Mouse (Mus musculus) heart, embryonic 12.5 days (tissue): ENCODE measurements around the gene Ntn1. TPM values are rescaled to one million over a fixed set of nuclear protein-coding genes. Genes with fewer than 3 reads are reported as not detected.

Source experiments
- ATAC-seq: fragments of 200-750 bp; cut with Nextera tagmentation; 2 replicates; pipeline ENCODE4 v1.8.0; 2017; ENCODE audit warnings: moderate TSS enrichment, moderate library complexity; ENCODE audit not compliant: insufficient number of reproducible peaks, low FRiP score
- H3K27ac ChIP-seq: fragments of 300-500 bp; sonication (generic); 2 replicates; pipeline ENCODE4 v1.5.1; 2016; ENCODE audit warnings: mild to moderate bottlenecking, moderate library complexity; ENCODE audit not compliant: poor library complexity, severe bottlenecking
- H3K27me3 ChIP-seq: fragments of 300-500 bp; sonication (generic); replicated peaks from 2 replicates; pipeline ENCODE4 v1.6.1; 2016; ENCODE audit warnings: mild to moderate bottlenecking, moderate library complexity
- H3K36me3 ChIP-seq: fragments of 300-500 bp; sonication (generic); 2 replicates; pipeline ENCODE4 v1.6.1; 2016; ENCODE audit warnings: mild to moderate bottlenecking, moderate library complexity
- H3K4me1 ChIP-seq: fragments of 300-500 bp; sonication (generic); replicated peaks from 2 replicates; pipeline ENCODE4 v1.6.1; 2016; ENCODE audit warnings: mild to moderate bottlenecking
- H3K4me2 ChIP-seq: fragments of 300-500 bp; sonication (generic); 2 replicates; pipeline ENCODE4 v1.6.1; 2016; ENCODE audit warnings: mild to moderate bottlenecking, moderate library complexity
- H3K4me3 ChIP-seq: fragments of 300-500 bp; sonication (generic); 2 replicates; pipeline ENCODE4 v1.5.1; 2016; ENCODE audit warnings: mild to moderate bottlenecking
- H3K9ac ChIP-seq: fragments of 300-500 bp; sonication (generic); 2 replicates; pipeline ENCODE4 v1.6.1; 2016; ENCODE audit warnings: mild to moderate bottlenecking, moderate library complexity
- H3K9me3 ChIP-seq: fragments of 300-500 bp; sonication (generic); replicated peaks from 2 replicates; pipeline ENCODE4 v1.6.1; 2016; ENCODE audit warnings: mild to moderate bottlenecking, moderate library complexity
- WGBS: fragments of 180-500 bp; shearing (Covaris S2); methylation state at CpG from one replicate; pipeline ENCODE4 v1.1.7; 2016; 5-methylcytosine and 5-hydroxymethylcytosine counted together
- polyA plus RNA-seq: library from polyadenylated mRNA; unstranded; fragments of >200 nt; fragmentation: Nextera tagmentation; extraction: Ambion mirVana; gene quantifications from 2 replicates; pipeline ENCODE4 v1.2.1, GENCODE M21; 2016

The Ntn1 gene
- polyA plus RNA-seq, 1 experiment from 2014 or later = 38.6 TPM

GRCm38 (mm10) chr11:68390381-68391287, 10.0 kb downstream of the Ntn1 start:
- Histone ChIP-seq H3K4me1 (peaks cover 36% of the 10 kb centered on the region), H3K9me3 (no peaks in the 10 kb centered on the region), H3K4me2 (peak overlapping the region; percentile 54), H3K36me3 (no peaks in the 10 kb centered on the region), H3K27me3 (peaks cover 83% of the 10 kb centered on the region), H3K9ac (no peak overlapping the region), H3K4me3 (no peak overlapping the region), H3K27ac (peak overlapping the region; percentile 86)
- under 1% methylated on average over 19 of the region's 19 CpGs for WGBS
- peak; percentile 80 for ATAC-seq

- 7% methylated on average over 8 of the region's 8 CpGs for WGBS
- Histone ChIP-seq H3K27me3 (peaks cover 82% of the 10 kb centered on the region), H3K36me3 (no peaks in the 10 kb centered on the region), H3K4me3 (no peak overlapping the region), H3K9ac (no peak overlapping the region), H3K9me3 (no peaks in the 10 kb centered on the region), H3K4me2 (peak overlapping the region; percentile 25; the same call in 1 of the 2 replicates), H3K27ac (peak overlapping the region; percentile 86), H3K4me1 (peaks cover 45% of the 10 kb centered on the region)
- no peak for ATAC-seq
These were observed 11.0 kb downstream of the Ntn1 start for GRCm38 (mm10) chr11:68389621-68390020.

- Histone ChIP-seq H3K27me3 (peaks cover 78% of the 10 kb centered on the region), H3K4me3 (no peak overlapping the region), H3K9ac (no peak overlapping the region), H3K9me3 (no peaks in the 10 kb centered on the region), H3K4me1 (peaks cover 45% of the 10 kb centered on the region), H3K27ac (no peak overlapping the region), H3K4me2 (no peak overlapping the region), H3K36me3 (no peaks in the 10 kb centered on the region)
- 32% methylated on average over 1 of the region's 1 CpGs for WGBS
- no peak for ATAC-seq
These were observed 12.0 kb downstream of the Ntn1 start for GRCm38 (mm10) chr11:68388655-68389015.

DNA sequence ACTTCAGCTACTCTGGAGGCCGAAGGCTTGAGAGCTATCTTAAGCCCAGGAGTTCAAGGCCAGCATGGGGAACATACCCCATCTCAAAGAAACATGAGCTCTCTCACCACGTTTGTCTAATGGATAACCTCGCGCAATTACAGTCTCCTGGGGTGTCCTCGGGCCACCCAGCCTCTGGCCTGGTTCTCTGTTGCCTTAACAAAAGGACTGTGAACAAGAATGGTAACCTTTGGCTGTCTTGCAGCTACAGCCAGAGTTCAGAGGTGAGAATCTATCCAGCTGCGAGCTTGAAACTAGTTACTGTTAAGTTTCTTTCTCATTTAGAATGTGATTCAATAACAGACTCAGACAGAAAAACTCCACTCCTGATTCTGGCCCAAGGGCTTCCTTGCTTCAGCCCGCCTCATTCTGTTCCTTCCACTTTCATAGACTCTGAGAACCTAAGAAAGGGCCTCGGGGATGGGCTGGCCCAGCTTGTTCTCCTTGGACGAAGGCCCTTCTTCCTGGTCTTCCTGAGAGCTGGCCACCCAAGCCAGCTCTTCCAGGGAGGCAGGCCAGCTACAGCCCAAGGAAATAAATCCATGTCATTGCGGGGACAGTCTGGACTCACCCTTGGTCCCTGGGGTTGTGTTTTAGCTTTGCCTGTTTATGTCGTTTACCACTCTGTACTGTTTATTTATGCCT, 12.5 kb downstream of the Ntn1 start:
- 43% methylated on average over 11 of the region's 11 CpGs for WGBS
- H3K4me3 ChIP-seq = no peak overlapping the region
- ATAC-seq = no peak

GRCm38 (mm10) chr11:68387441-68387760, 13.2 kb downstream of the Ntn1 start:
- Histone ChIP-seq H3K27me3 (peaks cover 81% of the 10 kb centered on the region), H3K4me3 (peak overlapping the region; percentile 67), H3K36me3 (no peaks in the 10 kb centered on the region), H3K4me2 (peak overlapping the region; percentile 87), H3K9me3 (no peaks in the 10 kb centered on the region), H3K9ac (peak overlapping the region; percentile 81), H3K4me1 (peaks cover 45% of the 10 kb centered on the region), H3K27ac (peak overlapping the region; percentile 74)
- no peak for ATAC-seq
- WGBS = 23% methylated on average over 4 of the region's 4 CpGs

More for the DNA sequence above, 12.5 kb downstream of the Ntn1 start:
- H3K9ac ChIP-seq = peak overlapping the region; percentile 32; the same call in 1 of the 2 replicates
- no peaks in the 10 kb centered on the region for H3K9me3 ChIP-seq
- H3K27ac ChIP-seq = peak overlapping the region; percentile 74
- peaks cover 80% of the 10 kb centered on the region for H3K27me3 ChIP-seq
- H3K4me2 ChIP-seq = peak overlapping the region; percentile 87
- no peaks in the 10 kb centered on the region for H3K36me3 ChIP-seq
- H3K4me1 ChIP-seq = peaks cover 45% of the 10 kb centered on the region

DNA sequence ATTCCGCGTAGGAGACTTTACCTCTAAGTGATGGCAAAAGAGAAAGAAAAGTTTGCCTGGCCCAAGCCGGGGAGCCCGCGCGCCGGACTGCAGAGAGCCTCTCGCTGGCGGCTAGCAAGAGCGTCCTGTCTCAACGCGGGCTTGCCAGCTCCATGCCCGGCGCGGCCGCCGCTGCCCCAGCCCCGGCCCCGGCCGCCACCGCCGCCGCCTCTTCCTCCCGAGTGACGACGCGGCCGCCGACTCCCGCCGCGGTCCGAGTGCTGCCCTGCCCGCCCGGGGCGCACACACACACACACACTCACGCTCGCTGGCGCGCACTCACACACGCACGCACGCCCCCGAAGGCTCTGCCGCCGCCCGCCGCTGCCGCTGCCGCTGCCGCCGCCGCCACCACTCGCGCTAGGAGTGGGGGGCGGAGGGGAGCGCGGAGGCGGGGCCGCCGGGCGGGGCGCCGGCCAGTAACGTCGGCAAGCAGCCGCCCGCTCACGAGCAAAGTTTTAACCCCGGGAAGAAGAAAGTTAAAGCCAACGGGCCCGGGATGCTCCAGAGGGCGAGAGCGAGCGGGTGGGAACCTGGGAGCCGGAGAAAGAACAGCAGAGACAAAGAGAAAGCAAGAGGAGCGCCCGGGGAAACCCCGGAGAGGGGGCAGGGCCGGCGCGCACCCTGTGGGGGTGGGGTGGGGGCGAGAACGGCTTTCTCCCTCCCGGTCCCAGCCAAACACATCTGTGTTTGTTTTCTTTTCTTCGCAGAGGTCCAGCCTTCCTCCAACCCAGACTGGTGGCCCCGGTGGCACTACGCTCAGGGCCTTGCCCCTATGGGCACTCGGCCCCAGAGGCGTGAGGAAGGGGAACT, 13.8 kb downstream of the Ntn1 start:
- Histone ChIP-seq H3K4me2 (peak overlapping the region; percentile 87), H3K27me3 (peaks cover 81% of the 10 kb centered on the region), H3K9me3 (no peaks in the 10 kb centered on the region), H3K36me3 (no peaks in the 10 kb centered on the region), H3K4me3 (peak overlapping the region; percentile 67), H3K9ac (peak overlapping the region; percentile 81), H3K4me1 (peaks cover 43% of the 10 kb centered on the region), H3K27ac (peak overlapping the region; percentile 74)
- under 1% methylated on average over 89 of the region's 90 CpGs for WGBS
- peak; percentile 43; the same call in 1 of the 2 replicates for ATAC-seq

- Histone ChIP-seq H3K27ac (peak overlapping the region; percentile 74), H3K9ac (peak overlapping the region; percentile 81), H3K9me3 (no peaks in the 10 kb centered on the region), H3K4me2 (peak overlapping the region; percentile 87), H3K4me1 (peaks cover 35% of the 10 kb centered on the region), H3K36me3 (no peaks in the 10 kb centered on the region), H3K4me3 (peak overlapping the region; percentile 67), H3K27me3 (peaks cover 81% of the 10 kb centered on the region)
- ATAC-seq = peak; percentile 26; the same call in 1 of the 2 replicates
- WGBS = under 1% methylated on average over 67 of the region's 68 CpGs
These were observed 14.6 kb downstream of the Ntn1 start for GRCm38 (mm10) chr11:68385921-68386588.

- 0 out of 2 replicates have a peak overlapping the region, but pooled peaks have one; percentile 2 for H3K27ac ChIP-seq
- no peaks in the 10 kb centered on the region for H3K36me3 ChIP-seq
- peaks cover 27% of the 10 kb centered on the region for H3K4me1 ChIP-seq
- no peak for ATAC-seq
- peak overlapping the region; percentile 87 for H3K4me2 ChIP-seq
- under 1% methylated on average over 94 of the region's 94 CpGs for WGBS
- peak overlapping the region; percentile 67 for H3K4me3 ChIP-seq
- no peaks in the 10 kb centered on the region for H3K9me3 ChIP-seq
- H3K9ac ChIP-seq = peak overlapping the region; percentile 81
- H3K27me3 ChIP-seq = peaks cover 81% of the 10 kb centered on the region
These were observed 15.4 kb downstream of the Ntn1 start for GRCm38 (mm10) chr11:68385021-68385821.

- ATAC-seq = no peak
- peak overlapping the region; percentile 67 for H3K4me3 ChIP-seq
- no peak overlapping the region for H3K27ac ChIP-seq
- no peaks in the 10 kb centered on the region for H3K36me3 ChIP-seq
- H3K9ac ChIP-seq = peak overlapping the region; percentile 81
- H3K9me3 ChIP-seq = no peaks in the 10 kb centered on the region
- H3K4me2 ChIP-seq = peak overlapping the region; percentile 87
- under 1% methylated on average over 27 of the region's 27 CpGs for WGBS
- H3K4me1 ChIP-seq = peaks cover 29% of the 10 kb centered on the region
- H3K27me3 ChIP-seq = peaks cover 84% of the 10 kb centered on the region
These were observed 16.0 kb downstream of the Ntn1 start for GRCm38 (mm10) chr11:68384592-68385020.

DNA sequence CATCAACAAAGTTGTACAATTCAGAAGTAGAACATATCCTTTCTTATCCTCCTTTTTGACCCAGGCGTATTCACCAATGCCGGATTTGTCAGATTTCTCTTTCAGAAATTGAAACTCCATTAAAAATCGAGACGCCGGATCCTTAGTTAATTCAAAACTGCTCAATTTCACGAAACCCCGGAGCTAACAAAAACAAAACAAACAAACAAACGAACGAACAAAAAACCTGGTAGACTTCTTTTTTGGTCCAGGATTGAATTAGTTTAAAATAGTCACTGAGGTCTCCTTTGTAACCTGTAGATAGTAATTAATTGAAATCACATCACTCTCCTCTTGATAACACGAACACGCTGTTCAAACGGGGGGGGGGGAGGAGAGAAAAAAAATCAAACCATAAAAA, 16.5 kb downstream of the Ntn1 start:
- H3K27me3 ChIP-seq = peaks cover 84% of the 10 kb centered on the region
- H3K9me3 ChIP-seq = no peaks in the 10 kb centered on the region
- 13% methylated on average over 12 of the region's 12 CpGs for WGBS
- H3K36me3 ChIP-seq = no peaks in the 10 kb centered on the region
- peak overlapping the region; percentile 81 for H3K9ac ChIP-seq
- H3K27ac ChIP-seq = no peak overlapping the region
- H3K4me1 ChIP-seq = peaks cover 30% of the 10 kb centered on the region
- peak overlapping the region; percentile 67 for H3K4me3 ChIP-seq
- ATAC-seq = no peak
- peak overlapping the region; percentile 87 for H3K4me2 ChIP-seq
